Mouse (Mus musculus): ENCODE results near the gene Slc2a5. TPM values are rescaled to one million over a fixed set of nuclear protein-coding genes. Genes with fewer than 3 reads are reported as not detected.
A peak's percentile ranks its signal among the peaks of the same experiment; 100 is the strongest.

The Slc2a5 gene
- polyA plus RNA-seq (2012; rRNA removed): 0.18 and 0.28 TPM in 2 replicates

DNA sequence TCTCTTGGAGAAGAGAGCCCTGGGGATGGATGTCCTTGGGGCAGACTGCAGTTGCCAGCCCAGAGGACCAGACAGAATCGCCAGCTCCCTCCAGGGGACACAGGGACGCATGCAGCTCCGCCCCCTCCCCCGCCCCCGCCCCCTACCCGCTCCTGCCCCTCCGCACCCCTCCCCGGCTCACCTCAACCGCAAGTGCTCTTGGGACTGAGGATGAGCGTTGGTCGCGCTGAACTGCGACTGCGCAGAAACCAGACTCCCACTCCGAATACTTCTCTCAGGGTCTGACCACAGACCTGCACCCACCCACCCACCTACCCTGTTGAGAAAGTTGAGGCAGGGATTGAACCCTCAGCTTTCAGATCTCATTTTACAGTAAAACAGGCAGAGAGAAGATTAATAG lies at the start of gene Slc2a5:
Slc2a5 (plus strand) TSS at position 229 of the 400 bp plus-strand sequence.
- DNase-seq (ENCODE audit: low spot score): no peak

DNA sequence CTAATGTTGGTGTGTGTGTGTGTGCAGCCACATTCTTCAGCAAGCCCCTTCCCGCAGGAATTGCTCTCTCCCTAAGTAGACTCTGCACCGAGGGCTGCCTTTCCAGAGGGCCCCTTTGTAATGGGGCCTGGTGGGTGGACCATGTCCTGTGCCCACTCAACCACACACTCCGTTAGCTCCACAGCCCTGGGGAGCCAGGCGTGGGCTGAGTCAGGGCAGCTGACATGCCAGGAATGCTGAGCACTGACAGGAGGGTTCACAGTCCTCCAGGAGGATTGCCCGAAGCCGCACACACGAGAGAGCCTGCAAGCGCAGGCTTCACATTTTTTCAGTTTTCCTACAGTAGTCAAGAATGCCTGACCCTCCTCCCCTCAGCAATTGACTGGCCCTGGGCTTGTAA lies 48.9 kb upstream of the Slc2a5 start:
- DNase-seq (ENCODE audit: low spot score): no peak

DNA sequence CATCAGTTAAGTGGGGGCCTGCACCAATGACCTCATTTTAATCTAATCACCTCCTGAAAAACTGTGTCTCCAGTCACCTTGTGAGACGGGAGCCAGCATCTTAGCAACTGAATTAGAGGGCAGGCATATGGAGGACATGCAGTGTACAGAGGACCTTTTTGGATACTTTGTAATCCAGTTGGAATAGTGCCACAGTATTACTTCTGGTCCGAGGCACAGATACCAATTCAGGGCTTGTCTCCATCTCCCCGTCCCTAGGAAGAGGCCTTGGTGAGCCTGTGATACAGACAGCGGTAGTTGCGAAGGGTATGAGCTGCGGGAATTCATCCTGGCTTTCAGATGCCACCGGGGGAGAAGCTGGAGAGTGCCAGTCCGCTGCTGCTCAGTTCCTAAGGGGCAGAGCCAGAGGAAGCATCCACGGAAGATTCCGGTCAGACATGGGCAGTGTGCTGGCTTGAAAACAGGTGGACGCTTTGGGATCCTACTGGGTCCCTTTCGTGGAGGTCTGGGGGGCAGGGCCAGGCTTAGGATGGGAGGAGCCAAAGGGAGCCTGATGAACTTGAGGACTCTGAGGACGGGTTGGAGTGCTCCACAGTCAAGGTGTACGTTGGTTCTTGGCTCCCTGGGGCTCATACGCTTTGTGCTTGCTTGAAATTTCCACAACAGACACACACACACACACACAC lies 46.5 kb upstream of the Slc2a5 start:
- DNase-seq (ENCODE audit: low spot score): no peak

- no peak for DNase-seq (ENCODE audit: low spot score)
Measured at GRCm38 (mm10) chr4:150073102-150073473, 46.0 kb upstream of the Slc2a5 start.

GRCm38 (mm10) chr4:150075350-150075749 lies 43.7 kb upstream of the Slc2a5 start:
- no peak for DNase-seq (ENCODE audit: low spot score)

DNA sequence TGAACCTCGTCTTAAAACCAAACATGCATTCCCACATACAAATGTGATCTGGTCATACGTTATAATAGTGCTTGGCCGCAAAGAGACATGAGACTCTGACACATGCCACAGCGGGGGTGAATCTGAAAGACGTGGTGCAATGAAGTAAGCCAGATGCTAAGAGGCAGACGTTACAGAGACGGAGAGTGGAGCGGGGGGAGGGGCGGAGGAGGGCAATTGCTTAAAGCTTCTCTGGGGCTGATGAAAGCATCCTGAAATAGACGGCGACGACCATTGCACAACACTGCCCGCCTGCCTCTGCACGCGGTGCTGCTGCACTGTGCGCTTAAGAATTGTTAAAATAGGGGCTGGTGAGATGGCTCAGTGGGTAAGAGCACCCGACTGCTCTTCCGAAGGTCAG lies 42.9 kb upstream of the Slc2a5 start:
- no peak for DNase-seq (ENCODE audit: low spot score)

GRCm38 (mm10) chr4:150078646-150079045 lies 40.4 kb upstream of the Slc2a5 start:
- DNase-seq (ENCODE audit: low spot score): no peak

- DNase-seq (ENCODE audit: low spot score): no peak
Measured at GRCm38 (mm10) chr4:150079244-150079643, 39.8 kb upstream of the Slc2a5 start.

GRCm38 (mm10) chr4:150080330-150080967 lies 38.6 kb upstream of the Slc2a5 start:
- DNase-seq (ENCODE audit: low spot score): no peak

GRCm38 (mm10) chr4:150085366-150085765 lies 33.7 kb upstream of the Slc2a5 start:
- no peak for DNase-seq (ENCODE audit: low spot score)

DNA sequence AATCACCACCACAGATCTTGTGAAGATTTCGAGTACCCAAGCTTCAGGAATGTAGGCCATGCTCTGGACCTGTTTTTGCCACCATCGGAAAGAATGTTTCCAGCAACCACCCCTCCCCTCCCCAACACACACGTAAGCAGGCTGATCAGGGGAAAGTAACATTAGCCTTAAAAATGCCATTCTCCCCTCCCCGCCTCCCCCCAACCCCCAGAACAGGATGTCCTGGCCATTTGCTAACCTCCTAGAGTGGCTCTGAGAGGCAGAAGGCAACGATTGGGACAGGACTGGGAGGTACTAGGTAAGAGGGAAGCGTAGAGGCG lies 32.3 kb upstream of the Slc2a5 start:
- no peak for DNase-seq (ENCODE audit: low spot score)

GRCm38 (mm10) chr4:150087161-150087889 lies 31.8 kb upstream of the Slc2a5 start, which contains the start of gene Gpr157:
Gene Gpr157, plus strand, starts transcription at chr4:150087365.
- DNase-seq (ENCODE audit: low spot score): peak; percentile 69

- DNase-seq (ENCODE audit: low spot score): no peak
Measured at GRCm38 (mm10) chr4:150087890-150088530, 31.1 kb upstream of the Slc2a5 start.

- DNase-seq (ENCODE audit: low spot score): no peak
Measured at GRCm38 (mm10) chr4:150089121-150089520, 30.0 kb upstream of the Slc2a5 start.

GRCm38 (mm10) chr4:150091887-150092582 lies 27.0 kb upstream of the Slc2a5 start:
- no peak for DNase-seq (ENCODE audit: low spot score)

- no peak for DNase-seq (ENCODE audit: low spot score)
Measured at GRCm38 (mm10) chr4:150092583-150092902, 26.5 kb upstream of the Slc2a5 start.

- DNase-seq (ENCODE audit: low spot score): no peak
Measured at GRCm38 (mm10) chr4:150093560-150094462, 25.3 kb upstream of the Slc2a5 start.

DNA sequence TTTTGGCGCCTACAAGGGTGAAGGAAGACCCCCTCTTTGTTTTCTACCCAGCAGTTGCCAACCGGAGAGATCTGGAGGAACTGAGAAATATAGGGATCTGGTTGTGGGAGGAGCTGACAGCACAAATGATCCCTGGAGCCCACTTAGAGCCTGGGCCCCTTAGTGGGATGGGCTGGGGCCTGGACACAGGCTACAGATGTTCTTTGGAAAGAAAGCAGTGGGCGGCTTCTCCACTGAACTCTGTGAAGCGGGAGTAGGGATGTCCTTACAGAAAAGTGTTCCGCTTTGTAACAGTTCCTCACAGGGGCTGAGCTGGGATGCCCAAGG lies 24.7 kb upstream of the Slc2a5 start:
- no peak for DNase-seq (ENCODE audit: low spot score)

GRCm38 (mm10) chr4:150096309-150096708 lies 22.8 kb upstream of the Slc2a5 start:
- DNase-seq (ENCODE audit: low spot score): no peak

DNA sequence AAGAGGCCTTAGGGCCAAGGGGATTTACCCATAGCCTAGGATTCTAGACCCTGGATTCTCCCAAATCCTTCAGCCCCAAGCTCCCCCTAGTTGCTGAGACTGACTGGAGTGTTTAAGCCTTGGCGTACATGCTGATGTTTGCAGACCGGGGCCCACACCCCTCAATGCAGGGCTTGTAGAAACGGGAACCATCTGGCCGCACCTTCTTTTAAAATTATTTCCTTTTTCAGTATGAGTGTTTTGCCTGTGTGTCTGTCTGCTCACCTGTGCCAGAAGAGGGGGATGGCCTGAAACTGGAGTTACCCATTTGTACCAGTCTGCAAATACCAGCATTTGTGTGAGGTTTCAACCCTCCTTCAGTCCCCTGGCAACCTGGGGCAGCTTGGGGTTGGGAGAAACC lies 21.2 kb upstream of the Slc2a5 start:
- no peak for DNase-seq (ENCODE audit: low spot score)

- DNase-seq (ENCODE audit: low spot score): peak; percentile 37
Measured at GRCm38 (mm10) chr4:150098880-150099279, 20.2 kb upstream of the Slc2a5 start.

All from urinary bladder, adult 2 months (tissue).